Mouse (Mus musculus) fibroblast of lung, adult 2 months (primary cell): ENCODE data around the gene Dsp.

Source experiments
- DNase-seq: peaks from one replicate; pipeline ENCODE4 v3.0.0-alpha.2; 2011; ENCODE audit warnings: low read depth

Gene Dsp

GRCm38 (mm10) chr13:38151069-38151588, at the start of gene Dsp:
Dsp (plus strand) TSS chr13:38151294.
- DNase-seq: no peak

- DNase-seq: no peak
Observed at GRCm38 (mm10) chr13:38103406-38103805, 47.7 kb upstream of the Dsp start.

GRCm38 (mm10) chr13:38104501-38104900, 46.6 kb upstream of the Dsp start:
- no peak for DNase-seq

- DNase-seq: no peak
Observed at GRCm38 (mm10) chr13:38109081-38109480, 42.0 kb upstream of the Dsp start.

- DNase-seq: no peak
Observed at GRCm38 (mm10) chr13:38122321-38122720, 28.8 kb upstream of the Dsp start.

GRCm38 (mm10) chr13:38123666-38124065, 27.4 kb upstream of the Dsp start:
- peak; percentile 10 for DNase-seq

- DNase-seq: no peak
Observed at GRCm38 (mm10) chr13:38127683-38128082, 23.4 kb upstream of the Dsp start.

- no peak for DNase-seq
Observed at GRCm38 (mm10) chr13:38128246-38128645, 22.8 kb upstream of the Dsp start.

- DNase-seq: no peak
Observed at GRCm38 (mm10) chr13:38129492-38129891, 21.6 kb upstream of the Dsp start.

- DNase-seq: no peak
Observed at GRCm38 (mm10) chr13:38130116-38130515, 21.0 kb upstream of the Dsp start.

GRCm38 (mm10) chr13:38133016-38133528, 18.0 kb upstream of the Dsp start:
- no peak for DNase-seq

GRCm38 (mm10) chr13:38140521-38140920, 10.6 kb upstream of the Dsp start:
- no peak for DNase-seq

GRCm38 (mm10) chr13:38144962-38145713, 6.0 kb upstream of the Dsp start:
- DNase-seq: no peak

- DNase-seq: no peak
Observed at GRCm38 (mm10) chr13:38148348-38148747, 2.7 kb upstream of the Dsp start.

- DNase-seq: no peak
Observed at GRCm38 (mm10) chr13:38151671-38152428, 756 bp downstream of the Dsp start.

GRCm38 (mm10) chr13:38152429-38153035, 1.4 kb downstream of the Dsp start:
- DNase-seq: no peak

- DNase-seq: no peak
Observed at GRCm38 (mm10) chr13:38155523-38155922, 4.4 kb downstream of the Dsp start.

- DNase-seq: no peak
Observed at GRCm38 (mm10) chr13:38157635-38158034, 6.5 kb downstream of the Dsp start.

- no peak for DNase-seq
Observed at GRCm38 (mm10) chr13:38162002-38162401, 10.9 kb downstream of the Dsp start.

GRCm38 (mm10) chr13:38162668-38163067, 11.6 kb downstream of the Dsp start:
- peak; percentile 52 for DNase-seq

- peak; percentile 38 for DNase-seq
Observed at GRCm38 (mm10) chr13:38164932-38165331, 13.8 kb downstream of the Dsp start.

GRCm38 (mm10) chr13:38167056-38167455, 16.0 kb downstream of the Dsp start:
- no peak for DNase-seq
